Mouse (Mus musculus) megakaryocyte progenitor cell, adult 5-6 weeks (primary cell): Measurements from ENCODE around the gene Scnn1b. TPM values are rescaled to one million over a fixed set of nuclear protein-coding genes. Genes with fewer than 3 reads are reported as not detected.
A peak's percentile ranks its signal among the peaks of the same experiment; 100 is the strongest.

Source experiments
- ATAC-seq: replicated peaks from 2 replicates; pipeline ENCODE4 v1.8.0; 2016; ENCODE audit warnings: mild to moderate bottlenecking, moderate TSS enrichment, inconsistent platforms; ENCODE audit not compliant: poor library complexity
- total RNA-seq, 2 experiments: library from RNA; stranded (forward) in 1 of 2; stranded (reverse) in 1 of 2; fragments of 157-497, 149-512 nt in 1 of 2; fragments of 200-1000 nt in 1 of 2; gene quantifications; 2 replicates each; pipeline versions ENCODE4 v1.2.3 to v1.2.4; 2015 to 2017

Gene Scnn1b
- total RNA-seq, 2 experiments from 2014 or later: not detected

GRCm38 (mm10) chr7:121912250-121912649 is 47.4 kb downstream of the Scnn1b start:
- no peak for ATAC-seq

GRCm38 (mm10) chr7:121913944-121914343 is 49.1 kb downstream of the Scnn1b start:
- ATAC-seq: no peak

- no peak for ATAC-seq
Measured at GRCm38 (mm10) chr7:121924361-121924760, 59.5 kb downstream of the Scnn1b start.

- ATAC-seq: no peak
Measured at GRCm38 (mm10) chr7:121927882-121928281, 63.0 kb downstream of the Scnn1b start.

GRCm38 (mm10) chr7:121931246-121931645 is 66.4 kb downstream of the Scnn1b start:
- ATAC-seq: no peak

GRCm38 (mm10) chr7:121933675-121934074 is 68.8 kb downstream of the Scnn1b start:
- ATAC-seq: no peak

GRCm38 (mm10) chr7:121934346-121934745 is 69.5 kb downstream of the Scnn1b start:
- no peak for ATAC-seq

- ATAC-seq: no peak
Measured at GRCm38 (mm10) chr7:121935906-121936794, 71.3 kb downstream of the Scnn1b start.

GRCm38 (mm10) chr7:121936861-121937630 is 72.2 kb downstream of the Scnn1b start:
- ATAC-seq: no peak

GRCm38 (mm10) chr7:121938124-121938891 is 73.5 kb downstream of the Scnn1b start:
- ATAC-seq: no peak

- ATAC-seq: no peak
Measured at GRCm38 (mm10) chr7:121939244-121939643, 74.4 kb downstream of the Scnn1b start.

GRCm38 (mm10) chr7:121939729-121940128 is 74.9 kb downstream of the Scnn1b start:
- peak; percentile 86 for ATAC-seq

GRCm38 (mm10) chr7:121941016-121941415 is 76.2 kb downstream of the Scnn1b start:
- no peak for ATAC-seq

GRCm38 (mm10) chr7:121941640-121942039 is 76.8 kb downstream of the Scnn1b start:
- ATAC-seq: no peak

GRCm38 (mm10) chr7:121942371-121942770 is 77.5 kb downstream of the Scnn1b start:
- no peak for ATAC-seq

- ATAC-seq: no peak
Measured at GRCm38 (mm10) chr7:121946196-121946595, 81.4 kb downstream of the Scnn1b start.

- ATAC-seq: no peak
Measured at GRCm38 (mm10) chr7:121947513-121947912, 82.7 kb downstream of the Scnn1b start.

- ATAC-seq: no peak
Measured at GRCm38 (mm10) chr7:121954891-121955669, 90.2 kb downstream of the Scnn1b start.

GRCm38 (mm10) chr7:121955802-121956201 is 91.0 kb downstream of the Scnn1b start:
- ATAC-seq: no peak

GRCm38 (mm10) chr7:121961913-121962570 is 97.2 kb downstream of the Scnn1b start:
- peak; percentile 53 for ATAC-seq
